Mouse (Mus musculus): ENCODE results near the gene Phlpp2. TPM values are rescaled to one million over a fixed set of nuclear protein-coding genes. Genes with fewer than 3 reads are reported as not detected.

Gene Phlpp2
- polyA plus RNA-seq, 1 experiment from 2014 or later, result 7.7 TPM

GRCm38 (mm10) chr8:109889211-109889610 is 20.9 kb downstream of the Phlpp2 start:
- 92% methylated on average over 1 of the region's 1 CpGs for WGBS
- no peak overlapping the region for H3K4me3 ChIP-seq (ENCODE audit: low read depth, low read length)
- ATAC-seq (ENCODE audit: low read depth), result no peak
- 0 out of 2 replicates have a peak, but pooled peaks cover 3% of the 10 kb centered on the region for H3K36me3 ChIP-seq (ENCODE audit: control insufficient read depth, insufficient read depth, low read length)
- no peak overlapping the region for H3K4me2 ChIP-seq (ENCODE audit: low read depth, low read length)
- no peaks in the 10 kb centered on the region for H3K4me1 ChIP-seq (ENCODE audit: control insufficient read depth, insufficient read depth, low read length)
- H3K27me3 ChIP-seq (ENCODE audit: control insufficient read depth, insufficient read depth, low read length), result no peaks in the 10 kb centered on the region
- no peak overlapping the region for H3K27ac ChIP-seq (ENCODE audit: low read depth, low read length)
- H3K9ac ChIP-seq (replicated peaks; ENCODE audit: low read depth, low read length), result no peak overlapping the region
- H3K9me3 ChIP-seq (ENCODE audit: control insufficient read depth, low read length), result no peaks in the 10 kb centered on the region

- no peak overlapping the region for H3K4me2 ChIP-seq (ENCODE audit: low read depth, low read length)
- H3K36me3 ChIP-seq (ENCODE audit: control insufficient read depth, insufficient read depth, low read length), result no peaks in the 10 kb centered on the region
- WGBS, result 94% methylated on average over 3 of the region's 3 CpGs
- no peaks in the 10 kb centered on the region for H3K4me1 ChIP-seq (ENCODE audit: control insufficient read depth, insufficient read depth, low read length)
- no peaks in the 10 kb centered on the region for H3K27me3 ChIP-seq (ENCODE audit: control insufficient read depth, insufficient read depth, low read length)
- ATAC-seq (ENCODE audit: low read depth), result no peak
- H3K9me3 ChIP-seq (ENCODE audit: control insufficient read depth, low read length), result no peaks in the 10 kb centered on the region
- H3K27ac ChIP-seq (ENCODE audit: low read depth, low read length), result no peak overlapping the region
- H3K9ac ChIP-seq (replicated peaks; ENCODE audit: low read depth, low read length), result no peak overlapping the region
- no peak overlapping the region for H3K4me3 ChIP-seq (ENCODE audit: low read depth, low read length)
Measured at GRCm38 (mm10) chr8:109890794-109891585, 22.6 kb downstream of the Phlpp2 start.

DNA sequence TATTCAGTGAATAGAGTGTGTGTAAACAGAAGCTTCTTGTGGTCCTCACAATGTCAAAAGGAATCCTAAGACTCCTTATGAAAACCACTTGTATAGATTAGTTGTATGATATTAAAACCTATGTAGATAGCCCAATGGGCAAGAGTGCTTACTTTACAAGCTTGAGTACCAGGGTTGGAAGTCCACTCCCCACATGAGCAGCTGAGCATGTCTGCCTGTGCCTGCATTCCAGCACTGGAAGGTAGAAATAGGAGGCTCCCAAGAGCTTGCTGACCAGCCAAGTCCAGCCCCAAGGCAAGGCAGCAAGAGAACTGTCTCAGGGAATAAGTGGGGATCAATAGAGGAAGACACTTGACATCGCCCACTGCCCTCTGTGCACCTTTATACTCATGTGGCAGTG is 26.3 kb downstream of the Phlpp2 start:
- H3K9ac ChIP-seq (replicated peaks; ENCODE audit: low read depth, low read length), result no peak overlapping the region
- no peak overlapping the region for H3K4me3 ChIP-seq (ENCODE audit: low read depth, low read length)
- no peak overlapping the region for H3K4me2 ChIP-seq (ENCODE audit: low read depth, low read length)
- H3K9me3 ChIP-seq (ENCODE audit: control insufficient read depth, low read length), result no peaks in the 10 kb centered on the region
- ATAC-seq (ENCODE audit: low read depth), result no peak
- no peaks in the 10 kb centered on the region for H3K4me1 ChIP-seq (ENCODE audit: control insufficient read depth, insufficient read depth, low read length)
- no peaks in the 10 kb centered on the region for H3K27me3 ChIP-seq (ENCODE audit: control insufficient read depth, insufficient read depth, low read length)
- H3K27ac ChIP-seq (ENCODE audit: low read depth, low read length), result no peak overlapping the region
- H3K36me3 ChIP-seq (ENCODE audit: control insufficient read depth, insufficient read depth, low read length), result no peaks in the 10 kb centered on the region
- 92% methylated on average over 1 of the region's 1 CpGs for WGBS

GRCm38 (mm10) chr8:109895355-109895754 is 27.0 kb downstream of the Phlpp2 start:
- no peak overlapping the region for H3K27ac ChIP-seq (ENCODE audit: low read depth, low read length)
- H3K4me1 ChIP-seq (ENCODE audit: control insufficient read depth, insufficient read depth, low read length), result no peaks in the 10 kb centered on the region
- H3K4me2 ChIP-seq (ENCODE audit: low read depth, low read length), result no peak overlapping the region
- H3K9ac ChIP-seq (replicated peaks; ENCODE audit: low read depth, low read length), result no peak overlapping the region
- no peak for ATAC-seq (ENCODE audit: low read depth)
- H3K9me3 ChIP-seq (ENCODE audit: control insufficient read depth, low read length), result no peaks in the 10 kb centered on the region
- no peaks in the 10 kb centered on the region for H3K27me3 ChIP-seq (ENCODE audit: control insufficient read depth, insufficient read depth, low read length)
- 89% methylated on average over 12 of the region's 12 CpGs for WGBS
- H3K36me3 ChIP-seq (ENCODE audit: control insufficient read depth, insufficient read depth, low read length), result no peaks in the 10 kb centered on the region
- no peak overlapping the region for H3K4me3 ChIP-seq (ENCODE audit: low read depth, low read length)

DNA sequence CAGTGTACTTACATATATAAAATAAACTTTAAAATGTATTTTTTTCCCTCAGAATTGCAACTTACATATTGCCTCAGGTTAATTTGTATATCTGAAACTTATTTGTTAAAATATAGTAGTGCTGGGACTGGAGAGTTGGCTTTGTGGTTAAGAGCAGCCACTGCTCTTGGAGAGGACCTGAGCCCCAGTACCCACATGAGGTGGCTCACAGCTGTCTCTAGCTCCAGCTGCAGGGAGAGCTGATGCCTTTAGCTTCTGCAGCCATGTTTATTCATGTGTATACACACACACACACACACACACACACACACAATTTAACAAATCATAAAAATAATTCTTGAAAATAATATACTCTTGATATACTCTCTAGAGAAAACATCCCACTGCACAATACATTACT is 34.0 kb downstream of the Phlpp2 start:
- no peaks in the 10 kb centered on the region for H3K27me3 ChIP-seq (ENCODE audit: control insufficient read depth, insufficient read depth, low read length)
- H3K4me2 ChIP-seq (ENCODE audit: low read depth, low read length), result no peak overlapping the region
- no peaks in the 10 kb centered on the region for H3K9me3 ChIP-seq (ENCODE audit: control insufficient read depth, low read length)
- H3K9ac ChIP-seq (replicated peaks; ENCODE audit: low read depth, low read length), result no peak overlapping the region
- no peaks in the 10 kb centered on the region for H3K4me1 ChIP-seq (ENCODE audit: control insufficient read depth, insufficient read depth, low read length)
- no peak overlapping the region for H3K27ac ChIP-seq (ENCODE audit: low read depth, low read length)
- H3K36me3 ChIP-seq (ENCODE audit: control insufficient read depth, insufficient read depth, low read length), result no peaks in the 10 kb centered on the region
- H3K4me3 ChIP-seq (ENCODE audit: low read depth, low read length), result no peak overlapping the region
- ATAC-seq (ENCODE audit: low read depth), result no peak

- 84% methylated on average over 10 of the region's 10 CpGs for WGBS
- H3K27me3 ChIP-seq (ENCODE audit: control insufficient read depth, insufficient read depth, low read length), result no peaks in the 10 kb centered on the region
- no peak overlapping the region for H3K4me2 ChIP-seq (ENCODE audit: low read depth, low read length)
- no peaks in the 10 kb centered on the region for H3K4me1 ChIP-seq (ENCODE audit: control insufficient read depth, insufficient read depth, low read length)
- H3K9ac ChIP-seq (replicated peaks; ENCODE audit: low read depth, low read length), result no peak overlapping the region
- no peak overlapping the region for H3K4me3 ChIP-seq (ENCODE audit: low read depth, low read length)
- 0 out of 2 replicates have a peak overlapping the region, but pooled peaks have one; percentile 28 for H3K27ac ChIP-seq (ENCODE audit: low read depth, low read length)
- H3K9me3 ChIP-seq (ENCODE audit: control insufficient read depth, low read length), result no peaks in the 10 kb centered on the region
- no peak for ATAC-seq (ENCODE audit: low read depth)
- H3K36me3 ChIP-seq (ENCODE audit: control insufficient read depth, insufficient read depth, low read length), result peaks cover 3% of the 10 kb centered on the region; the same call in 1 of the 2 replicates
Measured at GRCm38 (mm10) chr8:109903909-109904469, 35.6 kb downstream of the Phlpp2 start.

DNA sequence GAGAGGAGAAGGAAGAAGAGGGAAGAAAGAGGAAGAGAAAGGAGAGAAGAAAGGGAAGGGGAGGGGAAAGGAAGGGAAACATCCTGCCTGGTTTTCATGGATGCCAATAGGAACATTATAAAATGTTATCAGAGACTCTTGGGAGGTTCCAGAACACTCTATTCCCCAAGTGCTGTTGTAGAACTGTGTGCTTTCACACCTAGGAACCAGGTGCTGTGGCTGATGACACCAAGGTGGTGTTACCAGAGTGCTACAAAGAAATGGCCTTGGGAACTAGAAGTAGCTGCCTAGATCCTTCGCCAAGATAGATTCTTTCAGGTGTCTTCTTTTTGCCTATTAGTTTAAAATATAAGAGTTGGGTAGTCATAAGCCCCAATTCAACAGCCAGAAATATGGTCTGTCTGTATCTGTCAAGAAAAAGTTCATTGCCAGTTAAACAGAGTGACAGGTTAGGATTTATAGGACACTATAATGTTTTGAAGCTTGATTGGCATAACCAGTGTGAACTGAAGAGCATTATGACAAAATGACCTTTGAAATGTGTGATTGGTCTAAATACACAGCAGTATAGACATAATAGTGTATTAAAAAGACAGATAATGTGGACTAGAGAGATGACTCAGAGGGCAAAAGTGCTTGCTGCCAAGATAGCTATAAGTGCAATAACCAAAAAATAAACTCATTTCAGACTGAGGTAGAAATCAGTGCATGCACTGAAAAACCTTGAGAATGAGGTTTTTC is 36.8 kb downstream of the Phlpp2 start:
- no peak for ATAC-seq (ENCODE audit: low read depth)
- Histone ChIP-seq H3K27me3 (ENCODE audit: control insufficient read depth, insufficient read depth, low read length) (no peaks in the 10 kb centered on the region), H3K9ac (replicated peaks; ENCODE audit: low read depth, low read length) (no peak overlapping the region), H3K27ac (ENCODE audit: low read depth, low read length) (peak overlapping the region; percentile 28; the same call in 1 of the 2 replicates), H3K9me3 (ENCODE audit: control insufficient read depth, low read length) (no peaks in the 10 kb centered on the region), H3K36me3 (ENCODE audit: control insufficient read depth, insufficient read depth, low read length) (peaks cover 9% of the 10 kb centered on the region; the same call in 1 of the 2 replicates), H3K4me1 (ENCODE audit: control insufficient read depth, insufficient read depth, low read length) (no peaks in the 10 kb centered on the region), H3K4me2 (ENCODE audit: low read depth, low read length) (no peak overlapping the region), H3K4me3 (ENCODE audit: low read depth, low read length) (no peak overlapping the region)
- WGBS, result 95% methylated on average over 1 of the region's 1 CpGs

- H3K36me3 ChIP-seq (ENCODE audit: control insufficient read depth, insufficient read depth, low read length), result peaks cover 11% of the 10 kb centered on the region; the same call in 1 of the 2 replicates
- no peak overlapping the region for H3K9ac ChIP-seq (replicated peaks; ENCODE audit: low read depth, low read length)
- no peak overlapping the region for H3K4me3 ChIP-seq (ENCODE audit: low read depth, low read length)
- no peak overlapping the region for H3K4me2 ChIP-seq (ENCODE audit: low read depth, low read length)
- no peaks in the 10 kb centered on the region for H3K9me3 ChIP-seq (ENCODE audit: control insufficient read depth, low read length)
- 94% methylated on average over 3 of the region's 3 CpGs for WGBS
- H3K27ac ChIP-seq (ENCODE audit: low read depth, low read length), result no peak overlapping the region
- H3K4me1 ChIP-seq (ENCODE audit: control insufficient read depth, insufficient read depth, low read length), result no peaks in the 10 kb centered on the region
- H3K27me3 ChIP-seq (ENCODE audit: control insufficient read depth, insufficient read depth, low read length), result no peaks in the 10 kb centered on the region
- no peak for ATAC-seq (ENCODE audit: low read depth)
Measured at GRCm38 (mm10) chr8:109906907-109907306, 38.6 kb downstream of the Phlpp2 start.

- Histone ChIP-seq H3K9ac (replicated peaks; ENCODE audit: low read depth, low read length) (no peak overlapping the region), H3K9me3 (ENCODE audit: control insufficient read depth, low read length) (no peaks in the 10 kb centered on the region), H3K36me3 (ENCODE audit: control insufficient read depth, insufficient read depth, low read length) (peaks cover 15% of the 10 kb centered on the region), H3K27me3 (ENCODE audit: control insufficient read depth, insufficient read depth, low read length) (no peaks in the 10 kb centered on the region), H3K4me2 (ENCODE audit: low read depth, low read length) (no peak overlapping the region), H3K27ac (ENCODE audit: low read depth, low read length) (no peak overlapping the region), H3K4me3 (ENCODE audit: low read depth, low read length) (no peak overlapping the region), H3K4me1 (ENCODE audit: control insufficient read depth, insufficient read depth, low read length) (no peaks in the 10 kb centered on the region)
- no peak for ATAC-seq (ENCODE audit: low read depth)
- 95% methylated on average over 4 of the region's 4 CpGs for WGBS
Measured at GRCm38 (mm10) chr8:109907376-109907775, 39.0 kb downstream of the Phlpp2 start.
